Comparison of ENCODE assay signal across 8 mouse cellular contexts in genomic region chr9:72531291-72531995, GRCm38 (mm10). TPM values are rescaled to one million over a fixed set of nuclear protein-coding genes. Genes with fewer than 3 reads are reported as not detected.
A peak's percentile ranks its signal among the peaks of the same experiment; 100 is the strongest.
DNase-seq lines count a peak whose midpoint lies in the region; ATAC-seq lines count a peak whose summit lies in the region.

No protein-coding gene starts in this region.

- peak overlapping the region; percentile 69 for H3K4me2 ChIP-seq in hindbrain, embryonic 15.5 days

- no peaks in the 10 kb centered on the region for H3K27me3 ChIP-seq in hindbrain, embryonic 15.5 days

- under 1% methylated on average over 35 of the region's 35 CpGs for WGBS in hindbrain, embryonic 15.5 days

- H3K4me1 ChIP-seq in hindbrain, embryonic 15.5 days (replicated peaks) = peaks cover 19% of the 10 kb centered on the region

- no peaks in the 10 kb centered on the region for H3K36me3 ChIP-seq in hindbrain, embryonic 15.5 days

- peak overlapping the region; percentile 100 for H3K27ac ChIP-seq in hindbrain, embryonic 15.5 days (replicated peaks)

- H3K9ac ChIP-seq in hindbrain, embryonic 15.5 days = peak overlapping the region; percentile 92

- no peaks in the 10 kb centered on the region for H3K9me3 ChIP-seq in hindbrain, embryonic 15.5 days

- peak; percentile 94 for ATAC-seq in hindbrain, embryonic 15.5 days (ENCODE audit: low FRiP score, low read depth)

- H3K4me3 ChIP-seq in hindbrain, embryonic 15.5 days = peak overlapping the region; percentile 90

- DNase-seq in WW6 (ENCODE audit: low read depth, low spot score) = peak; percentile 84
- peak; percentile 63 to 81 for DNase-seq in cerebellum, postnatal 4 days (ENCODE audit: low spot score in 2 of 2)
- DNase-seq in gastrocnemius, adult 18-20 months (ENCODE audit: low spot score) = peak; percentile 75
- DNase-seq in left cerebral cortex, adult 11 months (ENCODE audit: low spot score) = peak; percentile 78
- DNase-seq in lung, postnatal 36 days = peak; percentile 82
- peak; percentile 89 for DNase-seq in retina, embryonic 14.5 days (ENCODE audit: low spot score)
- DNase-seq in thymus, postnatal 4 days = peak; percentile 84

RNA-seq across cellular contexts. Expression of gene Rfx7, which starts 0.6 kb away (rescaled TPM):
- 10 to 100 TPM; 17.8 to 20.8 TPM for total RNA-seq in gastrocnemius, adult 18-20 months (2021)
- 15.0 and 15.4 TPM in 2 replicates for polyA plus RNA-seq in hindbrain, embryonic 15.5 days (2015; fragmentation: Nextera tagmentation; extraction: Ambion mirVana)

RNA-seq across cellular contexts. Expression of gene Tex9, which starts 39.4 kb away (rescaled TPM):
- 1 to 10 TPM; 1.2 to 1.5 TPM for total RNA-seq in gastrocnemius, adult 18-20 months (2021)
- polyA plus RNA-seq in hindbrain, embryonic 15.5 days (2015; fragmentation: Nextera tagmentation; extraction: Ambion mirVana) = 28.8 and 37.9 TPM in 2 replicates

Comparison
In these comparisons a context has a peak if more than half of its experiments do, and no peak if none do; other contexts are left out.
1. Peak in every context shown above with its lines: DNase-seq, ATAC-seq, H3K4me3 ChIP-seq and H3K27ac ChIP-seq.